Mouse (Mus musculus): Measurements from ENCODE around the gene Ctse. TPM values are rescaled to one million over a fixed set of nuclear protein-coding genes. Genes with fewer than 3 reads are reported as not detected.

The Ctse gene
- polyA plus RNA-seq, 1 experiment from 2014 or later, result 5.5 TPM

DNA sequence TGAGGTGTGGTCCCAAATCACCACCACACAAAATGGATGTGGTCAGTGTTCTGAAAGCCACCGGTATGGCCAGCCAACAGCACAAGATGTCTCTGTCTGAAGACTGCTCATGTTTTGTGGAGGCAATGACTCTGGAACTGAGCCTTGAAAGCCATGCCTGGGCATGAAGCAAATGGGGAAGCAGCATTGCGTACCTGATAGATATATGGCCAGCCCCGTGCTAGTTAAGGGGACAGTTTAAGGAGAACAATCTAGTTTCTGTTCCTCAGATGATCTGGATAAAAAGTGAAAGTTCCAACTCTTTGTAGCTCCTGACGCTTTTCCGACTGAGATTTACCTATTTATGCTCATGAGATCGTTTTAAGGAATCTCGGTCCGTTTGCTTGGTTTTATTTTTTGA lies 33.0 kb downstream of the Ctse start:
- no peak for ATAC-seq
- WGBS, result 87% methylated on average over 8 of the region's 8 CpGs
- TF ChIP-seq CTCF (IDR thresholded peaks at IDR 0.05; ENCODE audit: low read depth), result no peak

DNA sequence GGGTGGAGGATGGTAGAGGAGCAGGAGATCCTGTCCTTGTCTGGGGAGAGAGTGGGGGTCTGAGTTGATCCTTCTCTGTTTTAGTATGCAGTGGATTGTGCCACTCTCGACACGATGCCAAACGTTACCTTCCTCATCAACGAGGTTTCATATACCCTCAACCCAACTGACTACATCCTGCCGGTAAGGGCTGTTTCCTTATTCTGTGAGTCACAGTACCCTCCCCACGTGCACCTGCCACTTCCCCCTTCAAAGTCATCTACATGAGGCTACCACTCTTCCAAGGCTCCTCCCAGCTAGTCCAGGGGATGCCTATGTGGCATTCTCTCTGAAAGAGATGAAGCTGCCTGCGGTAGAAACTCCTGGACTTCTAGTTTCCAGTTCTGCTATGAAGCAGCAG lies 34.3 kb downstream of the Ctse start:
- TF ChIP-seq CTCF (IDR thresholded peaks at IDR 0.05; ENCODE audit: low read depth), result no peak
- Histone ChIP-seq H3K36me3 (ENCODE audit: control insufficient read depth, insufficient read depth) (no peaks in the 10 kb centered on the region), H3K9me3 (ENCODE audit: control insufficient read depth) (no peaks in the 10 kb centered on the region), H3K4me1 (replicated peaks; ENCODE audit: control insufficient read depth, insufficient read depth, low read length) (no peaks in the 10 kb centered on the region), H3K4me2 (replicated peaks; ENCODE audit: low read depth) (no peak overlapping the region), H3K27ac (ENCODE audit: low read depth, low read length) (no peak overlapping the region), H3K4me3 (ENCODE audit: low read depth, low read length) (no peak overlapping the region), H3K9ac (ENCODE audit: low read depth, low read length) (no peak overlapping the region), H3K27me3 (replicated peaks; ENCODE audit: control insufficient read depth, insufficient read depth, low read length) (no peaks in the 10 kb centered on the region)
- 83% methylated on average over 7 of the region's 7 CpGs for WGBS
- ATAC-seq, result no peak

More for the DNA sequence above, 33.0 kb downstream of the Ctse start:
- no peaks in the 10 kb centered on the region for H3K4me1 ChIP-seq (replicated peaks; ENCODE audit: control insufficient read depth, insufficient read depth, low read length)
- H3K27ac ChIP-seq (ENCODE audit: low read depth, low read length), result no peak overlapping the region
- H3K9me3 ChIP-seq (ENCODE audit: control insufficient read depth), result no peaks in the 10 kb centered on the region
- H3K9ac ChIP-seq (ENCODE audit: low read depth, low read length), result no peak overlapping the region
- H3K4me2 ChIP-seq (replicated peaks; ENCODE audit: low read depth), result no peak overlapping the region
- no peak overlapping the region for H3K4me3 ChIP-seq (ENCODE audit: low read depth, low read length)
- no peaks in the 10 kb centered on the region for H3K36me3 ChIP-seq (ENCODE audit: control insufficient read depth, insufficient read depth)
- H3K27me3 ChIP-seq (replicated peaks; ENCODE audit: control insufficient read depth, insufficient read depth, low read length), result no peaks in the 10 kb centered on the region

- ATAC-seq, result no peak
- Histone ChIP-seq H3K9ac (ENCODE audit: low read depth, low read length) (no peak overlapping the region), H3K27me3 (replicated peaks; ENCODE audit: control insufficient read depth, insufficient read depth, low read length) (no peaks in the 10 kb centered on the region), H3K4me2 (replicated peaks; ENCODE audit: low read depth) (no peak overlapping the region), H3K4me1 (replicated peaks; ENCODE audit: control insufficient read depth, insufficient read depth, low read length) (no peaks in the 10 kb centered on the region), H3K4me3 (ENCODE audit: low read depth, low read length) (no peak overlapping the region), H3K9me3 (ENCODE audit: control insufficient read depth) (no peaks in the 10 kb centered on the region), H3K36me3 (ENCODE audit: control insufficient read depth, insufficient read depth) (no peaks in the 10 kb centered on the region), H3K27ac (ENCODE audit: low read depth, low read length) (no peak overlapping the region)
- 85% methylated on average over 5 of the region's 5 CpGs for WGBS
- no peak for TF ChIP-seq CTCF (IDR thresholded peaks at IDR 0.05; ENCODE audit: low read depth)
These were observed 41.5 kb downstream of the Ctse start for GRCm38 (mm10) chr1:131679644-131680043.

DNA sequence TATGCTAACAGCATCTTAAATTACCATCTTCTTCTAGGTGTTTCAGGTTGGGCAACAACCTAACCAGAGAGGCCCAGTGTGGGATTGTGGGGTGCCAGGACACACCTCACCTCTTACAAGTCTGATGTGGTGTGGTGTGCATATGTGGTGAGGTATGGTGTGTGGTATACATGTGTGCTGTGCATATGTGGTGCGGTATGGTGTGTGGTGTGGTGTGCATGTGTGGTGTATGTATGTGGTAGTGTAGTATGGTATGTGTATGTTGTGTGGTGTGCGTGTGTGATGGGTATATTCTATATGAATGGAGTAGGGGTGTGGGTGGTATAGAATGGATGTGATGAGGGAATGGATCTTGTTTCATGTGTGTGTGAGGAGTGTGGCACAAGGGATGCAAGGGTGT lies 49.6 kb downstream of the Ctse start:
- no peak for ATAC-seq
- no peaks in the 10 kb centered on the region for H3K9me3 ChIP-seq (ENCODE audit: control insufficient read depth)
- no peak overlapping the region for H3K4me3 ChIP-seq (ENCODE audit: low read depth, low read length)
- H3K27ac ChIP-seq (ENCODE audit: low read depth, low read length), result no peak overlapping the region
- no peaks in the 10 kb centered on the region for H3K4me1 ChIP-seq (replicated peaks; ENCODE audit: control insufficient read depth, insufficient read depth, low read length)
- H3K36me3 ChIP-seq (ENCODE audit: control insufficient read depth, insufficient read depth), result no peaks in the 10 kb centered on the region
- H3K4me2 ChIP-seq (replicated peaks; ENCODE audit: low read depth), result no peak overlapping the region
- no peaks in the 10 kb centered on the region for H3K27me3 ChIP-seq (replicated peaks; ENCODE audit: control insufficient read depth, insufficient read depth, low read length)
- TF ChIP-seq CTCF (IDR thresholded peaks at IDR 0.05; ENCODE audit: low read depth), result no peak
- 98% methylated on average over 2 of the region's 2 CpGs for WGBS
- H3K9ac ChIP-seq (ENCODE audit: low read depth, low read length), result no peak overlapping the region

DNA sequence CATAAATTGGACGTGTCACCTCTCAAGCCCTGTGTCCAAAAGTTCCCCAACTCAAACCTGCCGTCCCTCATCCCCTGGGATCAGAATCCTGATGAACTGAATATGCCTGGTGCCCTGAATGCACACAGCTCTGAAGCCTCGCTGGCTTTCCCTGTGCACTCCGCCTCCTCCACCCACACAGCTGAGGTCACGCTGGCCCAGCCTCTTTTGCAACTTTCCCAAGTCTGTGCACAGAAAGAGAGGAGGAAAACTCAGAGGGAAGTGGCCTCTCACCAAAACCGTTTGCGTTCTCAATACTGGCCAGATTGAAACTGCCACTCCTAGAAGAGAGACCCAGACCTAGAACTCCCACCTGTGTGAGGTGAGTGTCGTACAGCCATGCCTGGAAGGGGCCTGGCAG lies 50.4 kb downstream of the Ctse start, which contains the start of gene Rab7b:
TSS of gene Rab7b (plus strand) at position 221 of the 400 bp plus-strand sequence.
- no peak for TF ChIP-seq CTCF (IDR thresholded peaks at IDR 0.05; ENCODE audit: low read depth)
- Histone ChIP-seq H3K4me3 (ENCODE audit: low read depth, low read length) (no peak within 1 kb of the TSS), H3K27me3 (replicated peaks; ENCODE audit: control insufficient read depth, insufficient read depth, low read length) (no peaks in the 10 kb centered on the region), H3K4me1 (replicated peaks; ENCODE audit: control insufficient read depth, insufficient read depth, low read length) (no peaks in the 10 kb centered on the region), H3K36me3 (ENCODE audit: control insufficient read depth, insufficient read depth) (no peaks in the 10 kb centered on the region), H3K9ac (ENCODE audit: low read depth, low read length) (no peak within 1 kb of the TSS), H3K4me2 (replicated peaks; ENCODE audit: low read depth) (no peak within 1 kb of the TSS), H3K27ac (ENCODE audit: low read depth, low read length) (no peak within 1 kb of the TSS), H3K9me3 (ENCODE audit: control insufficient read depth) (no peaks in the 10 kb centered on the region)
- no peak for ATAC-seq
- 50% methylated on average over 8 of the region's 8 CpGs for WGBS

- H3K9ac ChIP-seq (ENCODE audit: low read depth, low read length), result no peak overlapping the region
- no peak overlapping the region for H3K4me3 ChIP-seq (ENCODE audit: low read depth, low read length)
- no peaks in the 10 kb centered on the region for H3K36me3 ChIP-seq (ENCODE audit: control insufficient read depth, insufficient read depth)
- no peaks in the 10 kb centered on the region for H3K9me3 ChIP-seq (ENCODE audit: control insufficient read depth)
- no peak for TF ChIP-seq CTCF (IDR thresholded peaks at IDR 0.05; ENCODE audit: low read depth)
- no peak overlapping the region for H3K4me2 ChIP-seq (replicated peaks; ENCODE audit: low read depth)
- 76% methylated on average over 3 of the region's 3 CpGs for WGBS
- no peak for ATAC-seq
- no peaks in the 10 kb centered on the region for H3K27me3 ChIP-seq (replicated peaks; ENCODE audit: control insufficient read depth, insufficient read depth, low read length)
- H3K4me1 ChIP-seq (replicated peaks; ENCODE audit: control insufficient read depth, insufficient read depth, low read length), result no peaks in the 10 kb centered on the region
- H3K27ac ChIP-seq (ENCODE audit: low read depth, low read length), result no peak overlapping the region
These were observed 50.9 kb downstream of the Ctse start for GRCm38 (mm10) chr1:131689016-131689415.

DNA sequence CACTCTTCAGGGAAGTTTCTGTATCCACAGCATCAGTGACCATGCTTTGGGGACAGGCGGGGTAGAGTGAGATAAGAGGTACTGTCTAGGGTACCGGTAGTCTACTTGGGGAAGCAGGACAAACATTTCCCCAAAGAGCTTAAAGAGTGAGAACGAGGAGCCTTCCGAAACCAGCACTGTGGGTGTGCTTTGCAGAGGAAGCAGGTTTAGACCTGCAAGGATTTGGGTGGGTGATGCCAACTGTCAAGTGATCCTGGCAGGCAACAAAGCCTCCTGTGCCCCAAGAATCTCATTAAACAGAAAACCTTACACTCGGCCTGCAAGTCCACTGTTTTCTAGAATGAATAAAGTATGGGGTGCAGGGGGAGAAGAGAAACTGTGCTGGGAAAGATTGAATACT lies 51.8 kb downstream of the Ctse start:
- H3K4me3 ChIP-seq (ENCODE audit: low read depth, low read length), result no peak overlapping the region
- ATAC-seq, result no peak
- no peaks in the 10 kb centered on the region for H3K27me3 ChIP-seq (replicated peaks; ENCODE audit: control insufficient read depth, insufficient read depth, low read length)

More for the DNA sequence above, 51.8 kb downstream of the Ctse start:
- 84% methylated on average over 5 of the region's 5 CpGs for WGBS
- H3K27ac ChIP-seq (ENCODE audit: low read depth, low read length), result no peak overlapping the region
- no peaks in the 10 kb centered on the region for H3K4me1 ChIP-seq (replicated peaks; ENCODE audit: control insufficient read depth, insufficient read depth, low read length)
- no peak overlapping the region for H3K4me2 ChIP-seq (replicated peaks; ENCODE audit: low read depth)
- no peak for TF ChIP-seq CTCF (IDR thresholded peaks at IDR 0.05; ENCODE audit: low read depth)
- no peak overlapping the region for H3K9ac ChIP-seq (ENCODE audit: low read depth, low read length)
- H3K9me3 ChIP-seq (ENCODE audit: control insufficient read depth), result no peaks in the 10 kb centered on the region
- no peaks in the 10 kb centered on the region for H3K36me3 ChIP-seq (ENCODE audit: control insufficient read depth, insufficient read depth)
